Mouse (Mus musculus) embryo, embryonic 10.5 days (tissue): ENCODE data around the gene Zfp143.
A peak's percentile ranks its signal among the peaks of the same experiment; 100 is the strongest.
"Not testable (repeated sequence)": the region's sequence is repeated elsewhere in the genome, so short reads cannot be mapped to it uniquely, and the experiment has no call there.

Experiments
- DNase-seq: peaks from one replicate; pipeline ENCODE4 v3.0.0-alpha.2; 2015; ENCODE audit warnings: low spot score

Zfp143 gene

GRCm38 (mm10) chr7:110096332-110096731, 35.3 kb downstream of the Zfp143 start:
- no peak for DNase-seq

DNA sequence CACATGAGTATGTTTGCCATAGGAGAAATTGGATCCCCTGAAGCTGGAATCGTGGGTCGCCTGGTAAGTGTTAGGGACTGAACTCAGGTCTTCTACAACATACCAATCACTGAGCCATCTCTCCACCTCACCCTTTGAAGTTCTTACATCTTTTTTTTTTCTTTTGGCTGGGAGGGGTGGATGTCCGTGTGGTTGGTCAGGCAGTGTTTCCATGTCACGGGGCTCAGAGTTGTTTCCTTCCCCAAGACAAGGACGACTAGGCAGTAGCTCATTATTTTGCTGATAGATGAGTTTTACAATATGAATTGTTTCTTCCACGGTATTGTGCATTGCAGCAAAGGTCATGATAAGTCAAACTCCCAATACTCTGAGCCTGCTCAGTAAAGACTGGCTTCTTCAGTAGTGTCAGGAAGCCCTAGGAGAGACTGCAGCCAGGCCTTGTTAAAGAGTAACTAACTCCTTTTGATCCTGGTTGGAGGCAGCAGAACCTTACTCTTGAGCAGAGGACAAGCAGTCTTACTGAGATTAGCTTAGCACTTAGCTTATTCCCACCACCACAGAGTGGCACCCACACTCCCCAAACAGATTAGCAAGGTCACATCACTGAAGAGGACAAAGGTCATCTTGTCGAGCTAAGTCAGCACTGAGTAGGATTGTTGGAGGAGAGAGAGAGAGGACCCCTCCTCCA, 36.2 kb downstream of the Zfp143 start:
- no peak for DNase-seq

DNA sequence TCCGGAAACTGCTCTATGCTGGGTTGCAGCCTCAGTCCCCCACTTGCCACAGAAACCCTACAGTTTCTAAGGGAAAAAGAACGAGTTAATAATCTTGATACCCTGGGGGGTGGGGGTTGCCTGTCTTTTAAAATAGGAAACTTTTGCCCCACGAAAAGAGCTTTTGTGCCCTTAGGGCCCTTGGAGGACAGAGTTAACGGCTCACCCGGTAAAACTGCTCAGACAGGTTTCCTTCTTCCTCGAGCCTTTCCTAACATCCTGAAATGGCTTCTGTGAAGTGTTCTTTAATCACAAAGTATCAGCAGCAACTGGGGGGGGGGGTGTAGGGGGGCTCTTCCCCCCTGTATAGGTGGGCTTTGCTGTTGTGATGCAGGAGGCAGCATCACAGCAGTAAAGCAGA, 39.8 kb downstream of the Zfp143 start:
- DNase-seq: no peak

- no peak for DNase-seq
Observed at GRCm38 (mm10) chr7:110101266-110101665, 40.2 kb downstream of the Zfp143 start.

GRCm38 (mm10) chr7:110105041-110105440, 44.0 kb downstream of the Zfp143 start:
- DNase-seq: no peak

GRCm38 (mm10) chr7:110106633-110107032, 45.6 kb downstream of the Zfp143 start:
- no peak for DNase-seq

DNA sequence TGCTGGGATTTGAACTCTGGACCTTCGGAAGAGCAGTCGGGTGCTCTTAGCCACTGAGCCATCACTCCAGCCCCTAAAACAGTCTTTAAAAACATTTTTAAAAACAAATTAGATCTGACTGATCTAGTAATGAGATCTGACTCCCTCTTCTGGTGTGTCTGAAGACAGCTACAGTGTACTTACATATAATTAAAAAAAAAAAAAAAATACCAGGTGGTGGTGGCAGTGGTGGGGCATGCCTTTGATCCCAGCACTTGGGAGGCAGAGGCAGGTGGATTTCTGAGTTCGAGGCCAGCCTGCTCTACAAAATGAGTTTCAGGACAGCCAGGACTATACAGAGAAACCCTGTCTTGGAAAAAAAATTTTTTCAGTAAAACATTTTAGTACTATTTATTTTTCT, 47.5 kb downstream of the Zfp143 start:
- not testable (repeated sequence) for DNase-seq

DNA sequence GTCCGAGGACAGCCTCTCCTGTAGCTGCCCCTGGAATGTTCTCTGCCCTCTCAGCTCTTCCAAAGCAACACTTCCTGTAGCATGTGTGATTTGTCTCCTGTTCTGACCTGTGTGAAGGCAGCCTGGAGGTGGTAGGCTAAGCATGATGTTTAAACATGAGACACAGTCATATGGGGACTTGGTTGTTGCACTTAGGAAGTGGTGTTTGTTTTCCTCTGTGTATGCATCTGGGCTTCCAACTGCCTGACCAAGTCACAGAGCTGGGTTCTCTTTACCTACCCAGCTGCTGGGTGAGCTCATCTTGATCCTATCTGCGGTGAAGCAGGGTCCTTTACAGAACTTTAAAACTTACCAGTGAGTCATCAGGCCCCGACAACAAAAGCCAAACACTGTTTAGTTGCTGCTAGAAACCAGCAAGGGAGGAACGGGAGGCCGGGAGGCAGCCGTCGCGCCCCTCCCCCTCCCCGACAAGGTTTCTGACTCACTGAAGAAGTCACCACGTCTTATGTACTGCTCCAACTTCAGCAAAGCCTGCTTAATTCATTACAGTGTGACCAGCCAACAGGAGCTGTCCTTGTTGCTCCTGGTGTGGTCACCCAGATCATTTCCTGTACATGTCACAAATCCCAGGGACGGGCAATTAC, 48.1 kb downstream of the Zfp143 start:
- DNase-seq: peak; percentile 65

DNA sequence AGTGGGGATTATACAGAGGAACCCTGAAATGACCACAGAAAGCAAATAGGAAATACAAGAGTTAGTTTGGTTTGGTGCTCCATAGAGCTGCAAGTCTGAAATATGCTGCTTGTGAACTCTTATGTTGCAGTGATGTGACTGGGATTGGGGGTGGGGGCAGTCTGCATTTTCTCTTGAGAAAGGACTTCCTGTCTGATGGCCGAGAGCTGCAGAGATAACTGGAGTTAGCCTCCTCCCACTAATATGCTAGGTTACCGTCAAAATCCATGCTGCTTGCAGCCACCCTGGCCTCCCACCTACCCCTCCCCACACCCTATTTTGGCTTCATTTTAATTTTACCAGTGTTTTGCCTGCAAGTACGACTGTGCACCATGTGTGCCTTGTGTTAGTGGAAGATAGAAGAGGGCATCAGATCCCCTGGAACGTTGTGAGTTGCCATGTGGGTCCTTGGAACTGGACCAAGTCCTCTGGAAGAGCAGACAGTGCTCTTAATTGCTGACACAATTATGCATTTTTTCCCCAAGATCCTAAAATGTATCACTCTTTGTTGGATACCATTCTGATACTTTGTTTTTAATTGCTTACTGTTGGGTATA, 49.1 kb downstream of the Zfp143 start:
- DNase-seq: no peak

GRCm38 (mm10) chr7:110114699-110115098, 53.7 kb downstream of the Zfp143 start:
- DNase-seq: peak; percentile 43

DNA sequence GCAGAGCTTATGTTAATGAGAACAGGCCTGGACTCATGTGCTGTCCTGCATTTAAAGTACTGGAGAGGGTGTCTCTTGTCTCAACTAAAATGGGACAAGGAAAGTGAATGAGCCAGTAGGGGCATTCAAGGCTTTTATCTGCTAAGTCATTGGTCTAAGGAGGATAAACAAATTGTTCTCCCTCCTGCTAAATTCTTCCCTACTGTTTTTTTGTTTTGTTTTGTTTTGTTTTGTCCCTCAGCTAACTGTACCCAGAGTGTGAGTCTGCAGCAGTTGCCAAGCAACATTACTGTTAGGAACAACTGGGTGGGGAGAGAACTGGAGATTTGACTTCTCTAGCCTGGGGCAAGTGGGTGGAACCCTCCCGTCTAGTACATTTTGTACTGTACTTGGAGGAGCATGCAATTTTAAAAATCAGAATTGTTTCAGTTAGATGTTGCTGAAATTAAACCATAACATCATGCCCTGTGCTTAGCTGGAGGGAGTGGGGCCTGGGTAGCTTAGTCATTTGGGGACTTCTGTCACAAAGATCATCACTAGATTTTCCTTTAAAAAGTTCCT, 55.8 kb downstream of the Zfp143 start:
- DNase-seq: no peak

DNA sequence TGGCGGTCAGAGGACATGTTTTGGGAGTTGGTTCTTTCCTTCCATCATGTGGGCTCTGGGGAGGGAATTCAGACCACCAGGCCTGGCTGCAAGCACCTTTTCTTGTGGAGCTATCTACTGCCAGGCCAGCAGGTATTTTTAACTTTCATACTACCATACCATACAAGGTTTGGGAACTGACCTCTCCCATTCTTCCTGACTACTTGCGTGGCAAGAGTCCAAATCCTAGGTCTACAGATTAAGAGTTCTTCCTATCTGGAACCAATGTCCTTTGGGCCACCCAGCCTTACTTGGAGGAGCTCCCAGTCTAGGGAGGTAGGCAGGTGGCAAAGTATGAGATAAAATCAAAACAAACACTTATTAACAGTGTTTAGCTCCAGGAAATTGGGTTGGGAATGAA, 57.4 kb downstream of the Zfp143 start:
- DNase-seq: no peak

- DNase-seq: no peak
Observed at GRCm38 (mm10) chr7:110120157-110120784, 59.3 kb downstream of the Zfp143 start.

- DNase-seq: no peak
Observed at GRCm38 (mm10) chr7:110121162-110121515, 60.1 kb downstream of the Zfp143 start.

DNA sequence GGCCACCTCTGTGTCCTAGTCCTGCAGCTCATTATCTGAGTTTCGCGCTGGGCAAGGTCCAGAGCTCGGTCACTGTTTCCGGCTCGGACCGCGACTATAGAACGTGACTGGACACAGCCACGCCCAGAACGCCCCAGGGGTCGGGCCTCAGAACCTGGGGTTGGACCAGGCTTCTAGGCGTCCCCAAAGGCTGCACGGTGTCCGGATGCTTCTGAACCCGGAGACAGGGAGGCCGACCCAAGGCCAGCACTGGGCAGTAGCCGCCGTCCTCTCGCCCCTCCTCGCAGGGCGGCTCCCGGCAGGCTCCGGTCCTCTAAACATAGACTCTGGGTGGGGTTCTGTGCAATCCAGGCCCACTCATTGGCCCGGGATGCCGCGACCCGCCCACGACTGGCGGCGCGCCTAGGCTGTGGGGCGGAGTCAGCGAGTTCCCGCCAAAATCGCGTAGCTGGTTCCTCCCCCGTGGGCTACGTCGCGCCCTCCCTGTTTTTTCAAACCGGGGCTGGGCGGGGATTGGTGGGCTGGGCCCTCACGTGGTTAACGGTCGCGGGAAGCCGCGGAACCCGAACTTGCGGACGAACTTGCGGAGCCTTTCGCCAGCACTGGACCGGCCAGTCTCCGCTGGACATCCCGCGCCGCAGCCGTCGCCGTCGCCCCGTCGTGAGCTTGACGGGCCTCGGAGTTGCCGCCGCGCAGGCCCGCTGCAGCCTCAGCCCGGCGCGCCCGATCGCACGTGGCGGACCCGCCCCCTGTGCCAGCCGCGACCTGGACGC, 60.7 kb downstream of the Zfp143 start, which contains the start of gene Wee1:
TSS of gene Wee1 (plus strand) at position 531 of the 773 bp plus-strand sequence.
- DNase-seq: peak; percentile 99

DNA sequence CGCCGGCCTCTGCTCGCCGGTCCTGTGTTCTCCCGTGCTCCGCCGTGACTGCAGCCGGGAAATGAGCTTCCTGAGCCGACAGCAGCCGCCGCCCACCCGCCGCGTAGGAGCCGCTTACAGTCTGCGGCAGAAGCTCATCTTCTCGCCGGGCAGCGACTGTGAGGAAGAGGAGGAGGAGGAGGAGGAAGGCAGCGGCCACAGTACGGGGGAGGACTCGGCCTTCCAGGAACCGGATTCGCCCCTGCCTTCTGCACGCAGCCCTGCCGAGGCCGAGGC, 61.2 kb downstream of the Zfp143 start:
- no peak for DNase-seq

DNA sequence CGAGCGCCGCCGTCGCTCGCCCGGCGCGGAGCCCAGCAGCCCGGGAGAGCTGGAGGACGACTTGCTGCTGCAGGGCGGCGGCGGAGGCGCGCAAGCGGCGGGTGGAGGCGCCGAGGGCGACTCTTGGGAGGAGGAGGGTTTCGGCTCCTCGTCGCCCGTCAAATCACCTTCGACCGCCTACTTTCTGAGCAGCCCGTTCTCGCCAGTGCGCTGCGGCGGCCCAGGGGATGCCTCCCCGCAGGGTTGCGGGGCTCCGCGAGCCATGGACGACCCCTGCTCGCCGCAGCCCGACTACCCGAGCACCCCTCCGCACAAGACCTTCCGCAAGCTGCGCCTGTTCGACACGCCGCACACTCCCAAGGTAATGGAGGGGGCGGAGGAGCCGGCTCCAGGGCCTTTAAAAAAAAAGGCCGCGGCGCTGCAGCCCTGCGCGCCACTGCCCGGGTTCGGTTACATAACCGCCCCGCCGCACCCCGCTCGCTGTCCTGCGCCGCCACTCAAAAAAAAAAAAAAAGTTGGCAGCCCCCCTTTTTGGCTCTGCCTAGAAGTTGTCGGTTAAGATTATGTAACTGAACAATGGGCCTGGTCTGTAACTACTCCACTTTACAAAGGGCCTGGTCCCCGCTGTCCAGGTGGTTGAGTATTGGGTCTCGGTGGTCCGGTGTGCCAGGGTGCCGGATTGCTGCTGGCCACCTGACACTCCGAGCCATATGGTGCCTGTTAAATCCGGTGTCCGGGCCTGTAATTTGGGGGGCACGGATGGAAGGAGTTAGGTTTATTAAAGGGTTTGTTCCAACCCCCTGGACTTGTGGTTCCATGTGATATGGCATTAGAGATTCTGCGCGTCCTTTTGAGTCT, 61.8 kb downstream of the Zfp143 start:
- DNase-seq: peak; percentile 57

DNA sequence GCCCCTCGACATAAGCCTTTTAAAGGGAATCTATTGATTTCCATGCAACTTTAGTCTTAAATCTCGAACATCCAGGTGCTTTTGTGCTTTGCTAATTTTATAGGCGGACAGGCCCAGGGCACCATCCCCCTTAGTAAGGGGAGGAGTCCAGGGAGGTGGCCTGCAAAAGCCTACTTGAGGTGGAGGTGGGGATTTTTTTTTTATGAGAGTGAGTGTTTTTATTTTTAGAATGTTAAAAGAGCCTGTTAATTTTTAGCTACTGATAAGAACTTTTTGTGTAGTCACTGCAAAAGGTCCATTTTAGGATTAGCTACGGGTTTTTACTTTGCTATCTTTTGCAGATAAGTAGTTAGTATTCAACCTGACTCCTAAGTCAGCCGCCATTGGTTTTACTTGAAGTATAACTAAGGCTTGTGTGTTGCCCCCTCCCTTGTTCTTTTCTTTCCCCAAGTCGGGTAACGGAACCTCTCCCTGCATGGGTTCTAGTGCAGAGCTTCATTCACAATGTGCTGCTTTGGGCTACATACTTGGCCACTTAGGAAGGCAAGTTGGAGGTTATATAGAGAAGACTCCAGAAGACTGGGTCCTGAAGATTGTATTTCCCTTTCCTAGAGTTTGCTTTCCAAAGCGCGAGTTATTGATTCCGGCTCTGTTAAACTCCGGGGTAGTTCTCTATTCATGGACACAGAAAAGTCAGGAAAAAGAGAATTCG, 63.0 kb downstream of the Zfp143 start:
- no peak for DNase-seq

DNA sequence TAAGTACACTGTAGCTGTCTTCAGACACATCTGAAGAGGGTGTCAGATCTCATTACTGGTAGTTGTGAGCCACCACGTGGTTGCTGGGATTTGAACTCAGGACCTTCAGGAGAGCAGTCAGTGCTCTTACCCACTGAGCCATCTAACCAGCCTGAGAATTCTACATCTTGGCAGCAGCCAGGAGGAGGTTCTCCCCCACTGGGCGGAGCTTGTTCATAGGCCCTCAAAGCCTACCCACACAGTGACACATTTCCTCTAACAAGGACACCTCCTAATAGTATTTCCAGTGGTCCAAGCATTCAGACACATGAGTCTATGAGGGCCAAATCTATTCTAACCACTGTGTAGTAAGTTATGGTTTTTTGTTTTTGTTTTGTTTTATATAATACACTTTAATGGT, 67.5 kb downstream of the Zfp143 start:
- DNase-seq: no peak

DNA sequence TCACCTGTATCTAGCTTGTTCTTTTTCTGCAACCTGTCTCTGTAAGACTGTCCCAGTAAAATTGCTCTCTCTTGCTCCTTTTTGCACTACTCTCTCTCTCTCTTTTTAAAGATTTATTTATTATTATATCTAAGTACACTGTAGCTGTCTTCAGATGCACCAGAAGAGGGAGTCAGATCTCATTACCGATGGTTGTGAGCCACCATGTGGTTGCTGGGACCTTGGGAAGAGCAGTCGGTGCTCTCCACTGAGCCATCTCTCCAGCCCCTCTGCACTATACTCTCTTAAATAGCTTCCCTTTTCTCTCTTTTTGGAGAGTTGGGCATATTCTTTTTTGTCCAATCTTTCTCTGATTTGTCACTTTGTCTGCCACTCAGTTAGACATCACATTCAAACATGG, 71.3 kb downstream of the Zfp143 start:
- DNase-seq: not testable (repeated sequence)

DNA sequence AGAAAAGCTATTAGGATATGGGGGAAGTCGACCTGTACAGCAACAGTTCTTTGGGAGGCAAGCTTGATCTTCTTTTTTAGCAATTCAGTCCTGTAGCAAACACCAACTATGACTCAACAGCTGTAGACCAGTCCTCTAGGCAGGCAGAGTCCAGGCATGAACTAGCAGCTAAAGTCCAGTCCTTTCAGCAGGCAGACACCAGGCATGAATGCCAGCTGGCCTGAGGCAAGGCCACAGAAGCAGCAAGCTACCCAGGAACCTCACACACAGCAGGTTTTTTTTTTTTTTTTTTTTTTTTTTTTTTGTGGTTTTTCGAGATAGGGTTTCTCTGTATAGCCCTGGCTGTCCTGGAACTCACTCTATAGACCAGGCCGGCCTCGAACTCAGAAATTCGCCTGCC, 73.0 kb downstream of the Zfp143 start:
- DNase-seq: no peak
